Mouse (Mus musculus): ENCODE measurements at regions not wholly inside any gene's neighbourhood (a gene's known extent, or its start where the extent isn't known, plus 50 kb on each side); places are given as distances from the start of the nearest gene placed in this dataset.

DNA sequence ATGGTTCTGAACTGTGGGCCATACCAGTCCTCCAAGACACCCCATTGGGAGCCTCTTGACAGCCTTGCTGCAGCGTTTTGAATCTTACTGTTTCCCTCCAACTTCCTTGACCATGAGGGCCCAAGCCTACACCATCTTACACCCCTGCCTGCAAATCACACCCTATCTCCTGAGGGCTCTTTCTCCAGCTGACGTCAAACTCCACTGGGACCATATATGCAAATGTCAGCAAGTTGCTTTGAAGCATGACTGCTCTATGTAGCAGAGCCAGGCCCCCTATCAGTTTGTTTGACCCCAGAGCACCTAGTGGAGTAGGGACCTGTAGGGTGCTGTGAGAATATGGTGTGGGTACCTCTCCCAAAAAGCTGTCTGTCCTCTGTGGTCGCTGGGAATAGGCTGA is 172.8 kb downstream of the Ttc8 start:
- 91% methylated on average over 3 of the region's 3 CpGs for WGBS

DNA sequence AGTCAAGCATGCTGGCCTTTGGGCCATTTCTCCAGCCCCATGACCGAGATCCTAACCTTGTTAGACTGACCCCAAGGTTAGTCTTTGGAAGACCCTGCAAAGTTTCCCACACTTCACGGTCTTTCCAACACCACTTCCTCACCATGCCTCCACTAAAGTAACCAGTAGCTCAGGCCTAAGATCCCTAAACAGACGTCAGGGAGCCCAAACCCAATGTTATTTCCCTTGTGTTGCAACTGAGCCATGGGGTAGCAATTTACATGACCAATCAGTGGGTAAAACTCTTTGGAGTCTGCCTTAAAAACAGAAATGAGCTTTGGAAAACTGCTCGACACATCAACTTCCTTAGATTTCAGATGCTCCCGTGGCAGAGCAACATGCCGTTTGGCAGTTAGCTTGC is 173.6 kb downstream of the Ttc8 start:
- no peaks in the 10 kb centered on the region for H3K36me3 ChIP-seq (ENCODE audit: control insufficient read depth, insufficient read depth, low read length)
- H3K27ac ChIP-seq (ENCODE audit: control insufficient read depth, insufficient read depth, low read length), result no peak overlapping the region
- no peaks in the 10 kb centered on the region for H3K27me3 ChIP-seq (ENCODE audit: control insufficient read depth, insufficient read depth, low read length)
- H3K4me3 ChIP-seq (ENCODE audit: control insufficient read depth, insufficient read depth, low read length), result no peak overlapping the region
- WGBS, result 42% methylated on average over 6 of the region's 6 CpGs
- DNase-seq, result no peak
- H3K4me1 ChIP-seq (replicated peaks; ENCODE audit: control insufficient read depth, insufficient read depth, low read length), result 0 out of 2 replicates have a peak, but pooled peaks cover 4% of the 10 kb centered on the region
- TF ChIP-seq POLR2A (IDR thresholded peaks at IDR 0.05; ENCODE audit: control insufficient read depth, extremely low read depth, insufficient read depth, low read length, poor library complexity) (no peak), CTCF (IDR thresholded peaks at IDR 0.05; ENCODE audit: borderline replicate concordance, control insufficient read depth, extremely low read depth, insufficient read depth, low read length, poor library complexity) (no peak)

More for the DNA sequence above, 172.8 kb downstream of the Ttc8 start:
- no peak for TF ChIP-seq CTCF (IDR thresholded peaks at IDR 0.05; ENCODE audit: borderline replicate concordance, control insufficient read depth, extremely low read depth, insufficient read depth, low read length, poor library complexity)
- H3K27me3 ChIP-seq (ENCODE audit: control insufficient read depth, insufficient read depth, low read length), result no peaks in the 10 kb centered on the region
- H3K36me3 ChIP-seq (ENCODE audit: control insufficient read depth, insufficient read depth, low read length), result no peaks in the 10 kb centered on the region
- H3K4me1 ChIP-seq (replicated peaks; ENCODE audit: control insufficient read depth, insufficient read depth, low read length), result 0 out of 2 replicates have a peak, but pooled peaks cover 4% of the 10 kb centered on the region
- H3K4me3 ChIP-seq (ENCODE audit: control insufficient read depth, insufficient read depth, low read length), result no peak overlapping the region
- no peak overlapping the region for H3K27ac ChIP-seq (ENCODE audit: control insufficient read depth, insufficient read depth, low read length)
- no peak for DNase-seq

GRCm38 (mm10) chr12:99096930-99097617 is 176.7 kb downstream of the Ttc8 start:
- DNase-seq, result peak; percentile 76
- 47% methylated on average over 14 of the region's 14 CpGs for WGBS
- 0 out of 2 replicates have a peak, but pooled peaks cover 1% of the 10 kb centered on the region for H3K4me1 ChIP-seq (replicated peaks; ENCODE audit: control insufficient read depth, insufficient read depth, low read length)
- no peak overlapping the region for H3K4me3 ChIP-seq (ENCODE audit: control insufficient read depth, insufficient read depth, low read length)
- no peaks in the 10 kb centered on the region for H3K36me3 ChIP-seq (ENCODE audit: control insufficient read depth, insufficient read depth, low read length)
- no peak for TF ChIP-seq POLR2A (IDR thresholded peaks at IDR 0.05; ENCODE audit: control insufficient read depth, extremely low read depth, insufficient read depth, low read length, poor library complexity)
- TF ChIP-seq CTCF (IDR thresholded peaks at IDR 0.05; ENCODE audit: borderline replicate concordance, control insufficient read depth, extremely low read depth, insufficient read depth, low read length, poor library complexity), result no peak
- no peaks in the 10 kb centered on the region for H3K27me3 ChIP-seq (ENCODE audit: control insufficient read depth, insufficient read depth, low read length)
- H3K27ac ChIP-seq (ENCODE audit: control insufficient read depth, insufficient read depth, low read length), result no peak overlapping the region

DNA sequence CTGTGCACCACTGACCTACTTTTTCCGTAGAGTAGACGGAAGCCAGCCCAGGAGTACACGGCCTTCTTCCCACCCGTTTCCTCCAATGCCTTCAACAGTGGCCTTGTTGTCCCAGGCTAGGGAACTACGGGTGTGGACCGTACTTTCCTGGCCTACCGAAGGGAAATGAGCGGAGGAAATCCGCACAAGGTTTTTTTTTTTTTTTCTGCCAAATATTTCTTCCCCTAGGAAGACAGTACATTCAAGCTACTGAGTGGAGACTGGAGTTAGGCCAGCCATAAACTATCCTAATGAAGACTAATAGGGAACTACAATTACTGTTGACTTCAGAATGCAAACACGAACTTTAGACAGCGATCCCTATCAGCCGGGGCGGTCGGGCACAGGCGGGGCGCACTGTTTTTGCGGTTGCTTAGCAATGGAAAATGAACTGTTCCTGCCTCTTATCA is 177.3 kb downstream of the Ttc8 start:
- no peak overlapping the region for H3K27ac ChIP-seq (ENCODE audit: control insufficient read depth, insufficient read depth, low read length)
- DNase-seq, result no peak
- H3K36me3 ChIP-seq (ENCODE audit: control insufficient read depth, insufficient read depth, low read length), result no peaks in the 10 kb centered on the region
- no peak for TF ChIP-seq POLR2A (IDR thresholded peaks at IDR 0.05; ENCODE audit: control insufficient read depth, extremely low read depth, insufficient read depth, low read length, poor library complexity)
- no peak for TF ChIP-seq CTCF (IDR thresholded peaks at IDR 0.05; ENCODE audit: borderline replicate concordance, control insufficient read depth, extremely low read depth, insufficient read depth, low read length, poor library complexity)
- H3K27me3 ChIP-seq (ENCODE audit: control insufficient read depth, insufficient read depth, low read length), result no peaks in the 10 kb centered on the region
- H3K4me3 ChIP-seq (ENCODE audit: control insufficient read depth, insufficient read depth, low read length), result no peak overlapping the region
- no peaks in the 10 kb centered on the region for H3K4me1 ChIP-seq (replicated peaks; ENCODE audit: control insufficient read depth, insufficient read depth, low read length)
- WGBS, result 94% methylated on average over 17 of the region's 17 CpGs

GRCm38 (mm10) chr12:99099881-99100280 is 179.5 kb downstream of the Ttc8 start:
- TF ChIP-seq CTCF (IDR thresholded peaks at IDR 0.05; ENCODE audit: borderline replicate concordance, control insufficient read depth, extremely low read depth, insufficient read depth, low read length, poor library complexity), result no peak
- no peak for TF ChIP-seq POLR2A (IDR thresholded peaks at IDR 0.05; ENCODE audit: control insufficient read depth, extremely low read depth, insufficient read depth, low read length, poor library complexity)
- WGBS, result 93% methylated on average over 7 of the region's 7 CpGs
- DNase-seq, result no peak

GRCm38 (mm10) chr12:99108616-99109015 is 188.2 kb downstream of the Ttc8 start:
- TF ChIP-seq POLR2A (IDR thresholded peaks at IDR 0.05; ENCODE audit: control insufficient read depth, extremely low read depth, insufficient read depth, low read length, poor library complexity) (no peak), CTCF (IDR thresholded peaks at IDR 0.05; ENCODE audit: borderline replicate concordance, control insufficient read depth, extremely low read depth, insufficient read depth, low read length, poor library complexity) (no peak)
- DNase-seq, result no peak
- Histone ChIP-seq H3K4me3 (ENCODE audit: control insufficient read depth, insufficient read depth, low read length) (no peak overlapping the region), H3K36me3 (ENCODE audit: control insufficient read depth, insufficient read depth, low read length) (no peaks in the 10 kb centered on the region), H3K27ac (ENCODE audit: control insufficient read depth, insufficient read depth, low read length) (no peak overlapping the region), H3K4me1 (replicated peaks; ENCODE audit: control insufficient read depth, insufficient read depth, low read length) (no peaks in the 10 kb centered on the region), H3K27me3 (ENCODE audit: control insufficient read depth, insufficient read depth, low read length) (no peaks in the 10 kb centered on the region)
- WGBS, result 97% methylated on average over 5 of the region's 5 CpGs

More at GRCm38 (mm10) chr12:99099881-99100280, 179.5 kb downstream of the Ttc8 start:
- Histone ChIP-seq H3K27ac (ENCODE audit: control insufficient read depth, insufficient read depth, low read length) (no peak overlapping the region), H3K4me1 (replicated peaks; ENCODE audit: control insufficient read depth, insufficient read depth, low read length) (no peaks in the 10 kb centered on the region), H3K27me3 (ENCODE audit: control insufficient read depth, insufficient read depth, low read length) (no peaks in the 10 kb centered on the region), H3K4me3 (ENCODE audit: control insufficient read depth, insufficient read depth, low read length) (no peak overlapping the region), H3K36me3 (ENCODE audit: control insufficient read depth, insufficient read depth, low read length) (no peaks in the 10 kb centered on the region)

All from thymus, adult 2 months (tissue).